Mouse (Mus musculus) embryonic fibroblast, embryonic 13.5 days (primary cell): ENCODE results near the gene Man2b2. TPM values are rescaled to one million over a fixed set of nuclear protein-coding genes. Genes with fewer than 3 reads are reported as not detected.

Experiments
- H3K27ac ChIP-seq: 2 replicates; pipeline ENCODE4 v1.5.1; 2012; ENCODE audit warnings: low read length, control low read depth, inconsistent platforms; ENCODE audit not compliant: insufficient read depth
- H3K4me1 ChIP-seq: 2 replicates; pipeline ENCODE4 v1.6.1; 2011; ENCODE audit warnings: low read length; ENCODE audit not compliant: control insufficient read depth, insufficient read depth
- H3K4me3 ChIP-seq: 2 replicates; pipeline ENCODE4 v1.5.1; 2011; ENCODE audit warnings: mild to moderate bottlenecking, control low read depth, low read length; ENCODE audit not compliant: insufficient read depth
- CTCF ChIP-seq: IDR thresholded peaks from 2 replicates; pipeline ENCODE4 v1.5.1; 2011; ENCODE audit warnings: mild to moderate bottlenecking, control low read depth, low read length, moderate library complexity, borderline replicate concordance; ENCODE audit not compliant: insufficient read depth
- POLR2A ChIP-seq: IDR thresholded peaks from 2 replicates; pipeline ENCODE4 v1.6.1; 2011; ENCODE audit warnings: low read depth, mild to moderate bottlenecking, control low read depth, low read length, moderate library complexity
- polyA plus RNA-seq: library from polyadenylated mRNA; stranded (reverse); fragments of >200 nt; gene quantifications from 2 replicates; pipeline ENCODE4 v1.2.4, GENCODE M21; 2011; ENCODE audit warnings: low read depth; ENCODE audit not compliant: missing spikeins, insufficient read length

Man2b2 gene
- polyA plus RNA-seq, 1 experiment = 49.5 TPM

DNA sequence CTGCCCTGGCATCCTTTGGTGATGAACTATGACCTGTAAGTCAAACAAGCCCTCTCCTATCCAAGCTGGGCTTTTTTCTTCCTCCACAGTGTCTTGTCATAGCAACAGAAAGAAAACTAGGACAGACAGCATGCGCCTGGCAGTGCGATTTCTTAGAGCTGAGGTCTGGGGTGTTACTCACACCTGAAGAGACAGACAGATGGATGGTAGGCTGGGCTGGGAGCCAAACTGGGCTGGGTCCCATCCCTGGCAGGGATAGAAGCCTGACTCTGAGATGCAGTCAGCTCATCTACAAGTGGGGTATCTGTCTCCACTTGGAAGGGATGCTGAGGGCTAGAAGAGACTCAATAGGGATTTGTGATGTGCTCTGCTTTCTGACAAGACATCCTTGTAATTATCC lies 8.6 kb upstream of the Man2b2 start:
- TF ChIP-seq POLR2A (no peak), CTCF (no peak)
- peaks cover 3% of the 10 kb centered on the region; the same call in 1 of the 2 replicates for H3K4me1 ChIP-seq
- H3K27ac ChIP-seq = no peak overlapping the region
- no peak overlapping the region for H3K4me3 ChIP-seq

DNA sequence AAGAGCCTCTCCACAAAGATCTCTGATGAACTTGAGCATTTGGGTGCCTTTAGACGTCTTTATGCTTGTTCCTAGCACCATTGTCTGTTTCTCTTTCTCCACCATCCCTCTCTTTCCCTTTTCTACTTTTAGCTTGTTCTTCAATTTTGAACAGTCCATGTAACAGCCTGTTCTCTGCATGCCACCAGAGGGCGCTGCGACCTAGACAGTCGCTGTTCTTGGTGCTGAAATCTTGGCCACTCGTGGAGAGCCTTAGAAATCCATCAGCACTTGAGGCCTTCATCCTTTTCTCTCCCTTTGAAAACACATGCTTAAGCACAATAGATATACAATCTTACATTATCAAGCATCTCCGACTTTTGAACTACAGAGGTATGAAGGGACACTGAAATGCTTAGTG lies 5.5 kb upstream of the Man2b2 start:
- Histone ChIP-seq H3K27ac (no peak overlapping the region), H3K4me1 (no peaks in the 10 kb centered on the region), H3K4me3 (no peak overlapping the region)
- TF ChIP-seq CTCF (peak; percentile 96; the same call in 1 of the 2 replicates), POLR2A (no peak)

GRCm38 (mm10) chr5:36831272-36831671 lies 819 bp upstream of the Man2b2 start:
- Histone ChIP-seq H3K27ac (no peak overlapping the region), H3K4me1 (no peaks in the 10 kb centered on the region), H3K4me3 (no peak overlapping the region)
- no peak for TF ChIP-seq CTCF
- no peak for TF ChIP-seq POLR2A

- Histone ChIP-seq H3K27ac (no peak overlapping the region), H3K4me1 (no peaks in the 10 kb centered on the region), H3K4me3 (no peak overlapping the region)
- no peak for TF ChIP-seq CTCF
- TF ChIP-seq POLR2A = no peak
These were observed 1.4 kb downstream of the Man2b2 start for GRCm38 (mm10) chr5:36829098-36829497.

GRCm38 (mm10) chr5:36822907-36823306 lies 7.5 kb downstream of the Man2b2 start:
- Histone ChIP-seq H3K4me3 (no peak overlapping the region), H3K4me1 (no peaks in the 10 kb centered on the region), H3K27ac (no peak overlapping the region)
- no peak for TF ChIP-seq POLR2A
- no peak for TF ChIP-seq CTCF

DNA sequence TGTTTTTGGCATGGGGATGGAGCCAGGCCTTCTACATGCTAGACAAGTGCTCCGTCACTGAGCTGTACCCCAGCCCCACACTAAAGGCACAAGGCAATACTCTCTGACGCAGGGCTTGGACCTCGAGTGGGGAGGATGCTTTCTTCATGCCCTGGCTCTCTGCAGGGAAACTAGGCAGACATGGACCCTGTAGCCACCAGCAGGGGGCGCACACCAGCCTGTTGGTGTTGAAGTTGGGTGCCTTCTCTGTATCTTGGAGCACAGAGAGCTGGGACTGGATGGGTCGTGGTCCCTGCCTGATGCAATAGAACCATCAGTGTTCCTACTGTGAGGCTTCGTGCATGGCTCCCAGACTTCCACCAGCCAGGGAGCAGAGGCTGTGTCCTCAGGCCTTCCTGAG lies 10.3 kb downstream of the Man2b2 start:
- no peak overlapping the region for H3K27ac ChIP-seq
- no peaks in the 10 kb centered on the region for H3K4me1 ChIP-seq
- H3K4me3 ChIP-seq = no peak overlapping the region
- TF ChIP-seq CTCF (peak; percentile 90), POLR2A (no peak)

DNA sequence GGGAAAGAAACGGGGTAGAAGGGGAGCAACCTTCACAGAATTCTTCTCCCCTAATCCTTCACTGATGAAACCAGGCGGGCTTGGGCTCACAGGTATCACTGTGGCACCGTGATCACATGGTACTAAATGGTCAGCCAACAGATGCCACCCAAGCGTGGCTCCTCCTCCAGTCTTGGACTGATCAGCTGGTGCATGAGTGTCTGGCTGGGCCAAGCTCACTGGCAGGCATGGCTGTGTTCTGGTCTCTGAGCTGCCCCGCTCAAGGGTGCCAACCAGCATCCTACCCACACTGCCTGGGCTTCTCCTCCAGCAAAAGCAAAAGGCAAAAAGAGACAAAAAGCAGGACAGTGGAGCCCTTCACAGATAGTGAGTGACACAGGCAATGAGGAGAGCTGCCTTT lies 10.7 kb downstream of the Man2b2 start:
- Histone ChIP-seq H3K4me1 (no peaks in the 10 kb centered on the region), H3K27ac (no peak overlapping the region), H3K4me3 (no peak overlapping the region)
- no peak for TF ChIP-seq CTCF

DNA sequence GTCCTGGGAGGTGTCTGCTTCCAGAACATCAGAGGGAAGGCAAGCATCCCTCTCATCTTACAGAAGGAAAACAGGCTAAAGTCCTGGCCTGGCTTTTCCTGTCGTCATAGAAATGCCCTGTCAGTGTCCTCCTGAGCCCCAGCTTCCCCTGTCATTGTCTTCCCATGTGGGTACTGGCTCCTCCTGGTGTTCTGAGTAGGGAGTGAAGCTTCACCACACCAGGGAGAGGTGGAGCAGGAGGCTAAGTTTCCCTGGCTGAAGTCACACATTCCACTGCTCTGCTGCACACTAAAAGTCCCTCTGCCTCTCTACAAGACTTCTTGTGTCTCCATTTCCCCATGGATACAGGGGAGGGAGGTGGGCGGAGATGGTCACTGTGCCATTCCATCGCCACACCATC lies 12.7 kb downstream of the Man2b2 start:
- TF ChIP-seq CTCF = no peak
- no peak for TF ChIP-seq POLR2A
- no peak overlapping the region for H3K27ac ChIP-seq
- no peaks in the 10 kb centered on the region for H3K4me1 ChIP-seq
- no peak overlapping the region for H3K4me3 ChIP-seq

GRCm38 (mm10) chr5:36814554-36814953 lies 15.9 kb downstream of the Man2b2 start:
- no peak for TF ChIP-seq POLR2A
- TF ChIP-seq CTCF = no peak
- Histone ChIP-seq H3K4me3 (no peak overlapping the region), H3K4me1 (no peaks in the 10 kb centered on the region), H3K27ac (no peak overlapping the region)

- no peak overlapping the region for H3K27ac ChIP-seq
- H3K4me3 ChIP-seq = no peak overlapping the region
- TF ChIP-seq POLR2A (no peak), CTCF (peak; percentile 93)
- H3K4me1 ChIP-seq = no peaks in the 10 kb centered on the region
These were observed 19.0 kb downstream of the Man2b2 start for GRCm38 (mm10) chr5:36811413-36811812.

GRCm38 (mm10) chr5:36810634-36811033 lies 19.8 kb downstream of the Man2b2 start:
- TF ChIP-seq POLR2A = no peak
- TF ChIP-seq CTCF = no peak
- H3K4me3 ChIP-seq = no peak overlapping the region
- no peaks in the 10 kb centered on the region for H3K4me1 ChIP-seq
- H3K27ac ChIP-seq = no peak overlapping the region
